Mouse (Mus musculus) lung, postnatal 0 days (tissue): ENCODE measurements around the gene Tpcn2.

ENCODE experiments used
- CTCF ChIP-seq: IDR thresholded peaks from 2 replicates; pipeline ENCODE4 v1.5.1; 2016; ENCODE audit warnings: antibody characterized with exemption, mild to moderate bottlenecking
- EP300 ChIP-seq: IDR thresholded peaks from 2 replicates; pipeline ENCODE4 v1.6.1; 2016; ENCODE audit warnings: antibody characterized with exemption, mild to moderate bottlenecking, control low read depth

GRCm38 (mm10) chr7:145287410-145287809 lies 3.6 kb upstream of the Tpcn2 start:
- no peak for TF ChIP-seq EP300
- no peak for TF ChIP-seq CTCF
